Mouse (Mus musculus) layer of hippocampus, adult 18-20 months (tissue): ENCODE measurements at regions not wholly inside any gene's neighbourhood (a gene's known extent, or its start where the extent isn't known, plus 50 kb on each side); places are given as distances from the start of the nearest gene placed in this dataset.
A peak's percentile ranks its signal among the peaks of the same experiment; 100 is the strongest.

Experiments used
- DNase-seq, 2 experiments: peaks; one replicate each; pipeline ENCODE4 v3.0.0; 2022; ENCODE audit warnings: low spot score in 2 of 2

GRCm38 (mm10) chr2:11416122-11416521 lies 137.8 kb downstream of the Pfkfb3 start:
- DNase-seq, result no peak

- DNase-seq, result no peak
Observed at GRCm38 (mm10) chr2:11412521-11412920, 141.4 kb downstream of the Pfkfb3 start.

GRCm38 (mm10) chr2:11408497-11408896 lies 145.4 kb downstream of the Pfkfb3 start:
- no peak for DNase-seq

- DNase-seq, result no peak
Observed at GRCm38 (mm10) chr2:11406103-11406615, 147.7 kb downstream of the Pfkfb3 start.

- no peak for DNase-seq
Observed at GRCm38 (mm10) chr2:11402218-11402848, 151.5 kb downstream of the Pfkfb3 start.

GRCm38 (mm10) chr2:11399411-11399810 lies 154.5 kb downstream of the Pfkfb3 start:
- DNase-seq, result no peak

GRCm38 (mm10) chr2:11398949-11399348 lies 154.9 kb downstream of the Pfkfb3 start:
- no peak for DNase-seq

- DNase-seq, result no peak
Observed at GRCm38 (mm10) chr2:11398391-11398790, 155.5 kb downstream of the Pfkfb3 start.

GRCm38 (mm10) chr2:11396835-11397234 lies 157.0 kb downstream of the Pfkfb3 start:
- DNase-seq, result no peak

- no peak for DNase-seq
Observed at GRCm38 (mm10) chr2:11394675-11395349, 159.1 kb downstream of the Pfkfb3 start.

GRCm38 (mm10) chr2:11391725-11392124 lies 162.2 kb downstream of the Pfkfb3 start:
- DNase-seq, result peak; percentile 0 to 31

GRCm38 (mm10) chr2:11390667-11391334 lies 163.1 kb downstream of the Pfkfb3 start:
- DNase-seq, result no peak

GRCm38 (mm10) chr2:11387623-11388022 lies 166.3 kb downstream of the Pfkfb3 start:
- DNase-seq, result no peak

- no peak for DNase-seq
Observed at GRCm38 (mm10) chr2:11383815-11384214, 170.1 kb downstream of the Pfkfb3 start.

- no peak for DNase-seq
Observed at GRCm38 (mm10) chr2:11377213-11377612, 176.7 kb downstream of the Pfkfb3 start.

- DNase-seq, result no peak
Observed at GRCm38 (mm10) chr2:11375726-11376454, 178.0 kb downstream of the Pfkfb3 start.

GRCm38 (mm10) chr2:11375092-11375491 lies 178.8 kb downstream of the Pfkfb3 start:
- no peak for DNase-seq

- DNase-seq, result no peak
Observed at GRCm38 (mm10) chr2:11370273-11370672, 183.6 kb downstream of the Pfkfb3 start.

GRCm38 (mm10) chr2:11367319-11367718 lies 186.6 kb downstream of the Pfkfb3 start:
- DNase-seq, result no peak

GRCm38 (mm10) chr2:11365815-11366214 lies 188.1 kb downstream of the Pfkfb3 start:
- no peak for DNase-seq

GRCm38 (mm10) chr2:11365371-11365770 lies 188.5 kb downstream of the Pfkfb3 start:
- DNase-seq, result no peak

GRCm38 (mm10) chr2:11364111-11364510 lies 189.8 kb downstream of the Pfkfb3 start:
- no peak for DNase-seq
